Mouse (Mus musculus): ENCODE data around the gene Adam29.

Adam29 gene

GRCm38 (mm10) chr8:55906848-55907247 is at the start of gene Adam29:
TSS of gene Adam29 (minus strand) at chr8:55906948.
- no peak for DNase-seq (ENCODE audit: low read depth, low spot score)

- no peak for DNase-seq (ENCODE audit: low read depth, low spot score)
Observed at GRCm38 (mm10) chr8:55940526-55940880, 33.8 kb upstream of the Adam29 start.

- DNase-seq (ENCODE audit: low read depth, low spot score) = no peak
Observed at GRCm38 (mm10) chr8:55939870-55940525, 33.2 kb upstream of the Adam29 start, which contains the start of gene Glra3. TSS of gene Glra3 (plus strand) at chr8:55940460.

Data from skeletal muscle tissue, adult 2 months (tissue).